Mouse (Mus musculus): ENCODE measurements around the gene Itgb2.

DNA sequence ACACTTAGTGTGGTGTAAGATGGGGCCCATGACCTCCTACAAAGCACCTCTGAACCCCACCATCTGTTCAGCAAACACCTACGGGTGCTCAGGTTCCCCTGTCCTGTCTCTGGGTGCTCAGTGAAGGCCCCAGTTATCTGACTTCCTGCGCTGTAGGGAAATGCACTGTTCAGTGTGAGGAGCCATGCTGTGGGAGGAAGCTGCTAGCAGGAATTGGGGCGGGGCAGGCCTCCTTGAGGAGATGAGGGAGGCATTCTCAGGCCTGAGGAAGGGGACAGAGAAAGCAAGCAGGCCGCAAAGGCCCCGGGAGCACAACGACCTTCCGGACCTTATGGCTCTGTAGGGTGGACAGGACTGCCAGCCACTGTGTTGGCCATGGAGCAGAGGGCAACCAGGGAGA lies 59.1 kb downstream of the Itgb2 start:
- TF ChIP-seq CTCF (conservative IDR thresholded peaks at IDR 0.05; ENCODE audit: low read length) (no peak), NANOG (IDR thresholded peaks at IDR 0.05; ENCODE audit: borderline replicate concordance, low read length) (no peak), POU5F1 (IDR thresholded peaks at IDR 0.05; ENCODE audit: borderline replicate concordance, low read length) (no peak)

All from E14TG2a.4 (cell line).